Mouse (Mus musculus): Measurements from ENCODE around the gene Irf2bp1. TPM values are rescaled to one million over a fixed set of nuclear protein-coding genes. Genes with fewer than 3 reads are reported as not detected.

Gene Irf2bp1
- polyA plus RNA-seq, 1 experiment from 2014 or later, result 29.7 TPM

DNA sequence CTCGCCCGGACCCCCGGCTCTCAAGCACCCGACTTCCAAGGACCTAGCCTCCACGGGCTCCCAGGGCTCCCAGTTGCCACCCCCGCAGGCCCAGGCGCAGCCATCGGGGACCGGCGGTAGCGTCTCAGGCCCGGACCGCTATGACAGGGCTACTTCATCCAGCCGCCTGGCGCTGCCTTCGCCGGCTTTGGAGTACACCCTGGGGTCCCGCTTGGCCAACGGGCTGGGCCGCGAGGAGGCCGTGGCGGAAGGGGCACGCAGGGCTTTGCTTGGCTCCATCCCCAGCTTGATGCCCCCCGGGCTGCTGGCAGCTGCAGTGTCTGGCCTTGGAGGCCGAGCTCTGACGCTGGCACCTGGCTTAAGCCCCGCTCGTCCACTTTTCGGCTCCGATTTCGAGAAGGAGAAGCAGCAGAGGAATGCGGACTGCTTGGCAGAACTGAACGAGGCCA lies 811 bp downstream of the Irf2bp1 start:
- H3K27ac ChIP-seq (ENCODE audit: low read depth, low read length), result peak overlapping the region; percentile 89

GRCm38 (mm10) chr7:19005417-19006121 lies 1.7 kb downstream of the Irf2bp1 start:
- Histone ChIP-seq H3K4me1 (ENCODE audit: control insufficient read depth, insufficient read depth, low read length) (peaks cover 28% of the 10 kb centered on the region), H3K4me3 (ENCODE audit: low read depth, low read length) (peak overlapping the region; percentile 86; the same call in 1 of the 2 replicates), H3K4me2 (ENCODE audit: low read depth, low read length) (peak overlapping the region; percentile 98), H3K36me3 (ENCODE audit: control insufficient read depth, insufficient read depth, low read length) (peaks cover 11% of the 10 kb centered on the region), H3K27me3 (ENCODE audit: control insufficient read depth, insufficient read depth, low read length) (no peaks in the 10 kb centered on the region), H3K9me3 (ENCODE audit: control insufficient read depth, low read length) (no peaks in the 10 kb centered on the region), H3K9ac (replicated peaks; ENCODE audit: low read depth, low read length) (no peak overlapping the region), H3K27ac (ENCODE audit: low read depth, low read length) (no peak overlapping the region)
- no peak for ATAC-seq (ENCODE audit: low read depth)
- WGBS, result 78% methylated on average over 34 of the region's 34 CpGs

More for the DNA sequence above, 811 bp downstream of the Irf2bp1 start:
- Histone ChIP-seq H3K9me3 (ENCODE audit: control insufficient read depth, low read length) (no peaks in the 10 kb centered on the region), H3K9ac (replicated peaks; ENCODE audit: low read depth, low read length) (peak overlapping the region; percentile 86), H3K27me3 (ENCODE audit: control insufficient read depth, insufficient read depth, low read length) (no peaks in the 10 kb centered on the region), H3K4me2 (ENCODE audit: low read depth, low read length) (peak overlapping the region; percentile 98), H3K36me3 (ENCODE audit: control insufficient read depth, insufficient read depth, low read length) (peaks cover 11% of the 10 kb centered on the region), H3K4me3 (ENCODE audit: low read depth, low read length) (peak overlapping the region; percentile 86), H3K4me1 (ENCODE audit: control insufficient read depth, insufficient read depth, low read length) (peaks cover 28% of the 10 kb centered on the region)
- peak; percentile 4; the same call in 1 of the 2 replicates for ATAC-seq (ENCODE audit: low read depth)
- 6% methylated on average over 32 of the region's 34 CpGs for WGBS

- Histone ChIP-seq H3K36me3 (ENCODE audit: control insufficient read depth, insufficient read depth, low read length) (peaks cover 11% of the 10 kb centered on the region), H3K9me3 (ENCODE audit: control insufficient read depth, low read length) (no peaks in the 10 kb centered on the region), H3K4me3 (ENCODE audit: low read depth, low read length) (no peak overlapping the region), H3K27ac (ENCODE audit: low read depth, low read length) (no peak overlapping the region), H3K9ac (replicated peaks; ENCODE audit: low read depth, low read length) (no peak overlapping the region), H3K4me1 (ENCODE audit: control insufficient read depth, insufficient read depth, low read length) (peaks cover 24% of the 10 kb centered on the region), H3K4me2 (ENCODE audit: low read depth, low read length) (peak overlapping the region; percentile 20; the same call in 1 of the 2 replicates), H3K27me3 (ENCODE audit: control insufficient read depth, insufficient read depth, low read length) (no peaks in the 10 kb centered on the region)
- WGBS, result 8% methylated on average over 12 of the region's 12 CpGs
- no peak; the same call in 1 of the 2 replicates for ATAC-seq (ENCODE audit: low read depth)
Observed at GRCm38 (mm10) chr7:19006476-19006875, 2.6 kb downstream of the Irf2bp1 start.

DNA sequence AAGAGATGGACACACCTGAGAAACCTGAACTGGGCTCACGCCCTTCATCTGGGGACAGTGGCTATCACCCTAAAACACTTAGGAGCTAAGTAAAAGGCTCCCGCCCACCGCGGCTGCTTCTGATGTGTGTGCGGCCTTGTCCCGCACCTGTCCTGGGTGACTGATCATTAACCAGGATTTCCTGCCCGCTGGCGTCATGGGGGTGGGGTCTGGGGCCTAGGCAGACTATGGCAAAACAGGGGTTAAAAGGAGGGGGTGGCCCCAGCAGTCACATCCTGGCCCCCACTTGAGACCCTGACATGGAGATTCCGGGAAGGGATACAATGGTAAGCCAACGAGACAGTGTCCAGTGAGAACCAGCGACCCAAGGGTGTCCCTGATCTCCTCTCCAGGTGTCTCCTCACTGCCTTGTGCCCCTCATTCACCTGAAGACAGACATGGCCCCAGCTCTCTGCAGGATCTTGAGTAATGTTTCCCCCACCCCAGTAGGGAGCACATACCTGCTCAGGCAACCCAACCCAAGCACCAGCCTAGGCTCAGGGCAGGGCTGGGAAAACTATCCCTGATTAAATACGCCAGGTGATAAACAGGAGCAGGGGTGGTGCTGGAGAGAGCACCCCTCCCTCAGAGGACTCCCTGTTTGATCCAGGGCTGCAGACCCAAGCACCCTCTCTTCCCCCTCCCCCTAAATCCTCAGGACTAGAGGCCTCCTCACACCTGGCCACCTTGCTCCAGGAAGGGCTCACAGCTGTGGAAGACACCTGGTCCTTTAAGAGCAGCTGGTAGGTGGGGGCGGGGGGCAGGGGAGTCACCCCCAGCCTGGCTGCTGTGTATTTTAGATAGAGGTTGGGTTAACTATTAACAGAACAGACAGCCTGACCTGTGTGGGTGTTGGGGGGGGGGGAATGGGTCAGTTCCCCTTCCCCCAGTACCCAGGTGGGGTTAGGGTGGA lies 3.5 kb downstream of the Irf2bp1 start:
- ATAC-seq (ENCODE audit: low read depth), result no peak
- H3K9me3 ChIP-seq (ENCODE audit: control insufficient read depth, low read length), result no peaks in the 10 kb centered on the region
- H3K27me3 ChIP-seq (ENCODE audit: control insufficient read depth, insufficient read depth, low read length), result no peaks in the 10 kb centered on the region
- peaks cover 29% of the 10 kb centered on the region for H3K4me1 ChIP-seq (ENCODE audit: control insufficient read depth, insufficient read depth, low read length)
- no peak overlapping the region for H3K9ac ChIP-seq (replicated peaks; ENCODE audit: low read depth, low read length)
- no peak overlapping the region for H3K4me3 ChIP-seq (ENCODE audit: low read depth, low read length)
- WGBS, result 77% methylated on average over 13 of the region's 13 CpGs
- H3K36me3 ChIP-seq (ENCODE audit: control insufficient read depth, insufficient read depth, low read length), result peaks cover 11% of the 10 kb centered on the region
- H3K4me2 ChIP-seq (ENCODE audit: low read depth, low read length), result no peak overlapping the region
- H3K27ac ChIP-seq (ENCODE audit: low read depth, low read length), result no peak overlapping the region

DNA sequence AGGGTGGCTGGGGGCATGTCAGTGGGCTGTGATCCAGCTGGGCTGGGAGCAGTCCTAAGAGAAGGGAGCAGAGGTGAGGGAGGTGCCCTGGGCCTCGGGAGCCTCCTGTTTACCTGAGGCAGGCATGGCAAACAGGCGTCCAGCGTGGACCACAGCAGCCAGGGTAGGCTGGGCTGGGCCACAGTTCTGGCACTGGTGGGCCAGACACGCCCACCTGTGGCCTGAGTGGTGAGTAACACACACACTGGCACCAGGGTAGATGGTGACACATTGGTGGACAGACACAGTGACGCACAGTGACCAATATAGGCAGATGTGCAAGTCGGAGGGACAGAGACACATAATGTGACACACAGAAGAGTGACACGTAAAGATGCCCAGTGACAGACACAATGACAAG lies 6.7 kb downstream of the Irf2bp1 start:
- 84% methylated on average over 7 of the region's 7 CpGs for WGBS

DNA sequence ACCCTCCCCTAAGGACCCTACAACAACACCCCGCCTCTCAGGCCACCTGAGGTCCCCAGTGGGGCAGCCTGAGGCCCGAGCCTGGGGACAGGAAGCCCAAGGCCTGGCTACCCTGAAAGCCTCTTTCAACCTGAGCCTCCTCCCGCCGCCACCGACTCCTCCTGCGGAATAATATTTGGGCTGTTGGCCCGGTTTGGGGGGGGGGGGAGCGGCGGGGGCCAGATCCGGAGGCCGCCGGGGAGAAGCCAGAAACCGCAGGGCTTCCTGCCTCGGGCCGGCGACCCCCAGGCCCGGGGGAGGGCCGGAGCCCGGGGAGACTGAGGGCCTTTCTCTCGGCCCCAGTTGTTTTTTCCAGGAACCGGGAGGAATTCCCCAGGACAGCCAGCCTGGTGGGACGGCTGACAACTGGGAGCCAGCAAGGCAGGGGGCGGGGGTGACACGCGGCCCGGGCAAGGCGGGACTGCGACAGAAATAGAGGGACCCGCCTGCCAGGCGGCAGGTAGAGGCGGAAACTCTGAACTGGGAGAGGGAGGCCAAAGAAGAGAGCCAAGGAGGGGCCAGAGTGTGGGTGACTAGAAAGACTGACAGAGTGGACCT lies 8.3 kb downstream of the Irf2bp1 start:
- Histone ChIP-seq H3K4me2 (ENCODE audit: low read depth, low read length) (peak overlapping the region; percentile 41), H3K4me3 (ENCODE audit: low read depth, low read length) (peak overlapping the region; percentile 5; the same call in 1 of the 2 replicates), H3K9me3 (ENCODE audit: control insufficient read depth, low read length) (no peaks in the 10 kb centered on the region), H3K9ac (replicated peaks; ENCODE audit: low read depth, low read length) (peak overlapping the region; percentile 25; the same call in 1 of the 2 replicates), H3K4me1 (ENCODE audit: control insufficient read depth, insufficient read depth, low read length) (0 out of 2 replicates have a peak, but pooled peaks cover 7% of the 10 kb centered on the region), H3K36me3 (ENCODE audit: control insufficient read depth, insufficient read depth, low read length) (0 out of 2 replicates have a peak, but pooled peaks cover 4% of the 10 kb centered on the region), H3K27ac (ENCODE audit: low read depth, low read length) (no peak overlapping the region), H3K27me3 (ENCODE audit: control insufficient read depth, insufficient read depth, low read length) (no peaks in the 10 kb centered on the region)
- 6% methylated on average over 26 of the region's 31 CpGs for WGBS
- ATAC-seq (ENCODE audit: low read depth), result no peak

More for the DNA sequence above, 6.7 kb downstream of the Irf2bp1 start:
- peaks cover 19% of the 10 kb centered on the region for H3K4me1 ChIP-seq (ENCODE audit: control insufficient read depth, insufficient read depth, low read length)
- H3K4me3 ChIP-seq (ENCODE audit: low read depth, low read length), result no peak overlapping the region
- H3K9me3 ChIP-seq (ENCODE audit: control insufficient read depth, low read length), result no peaks in the 10 kb centered on the region
- H3K36me3 ChIP-seq (ENCODE audit: control insufficient read depth, insufficient read depth, low read length), result peaks cover 8% of the 10 kb centered on the region
- H3K4me2 ChIP-seq (ENCODE audit: low read depth, low read length), result no peak overlapping the region
- H3K27ac ChIP-seq (ENCODE audit: low read depth, low read length), result no peak overlapping the region
- H3K27me3 ChIP-seq (ENCODE audit: control insufficient read depth, insufficient read depth, low read length), result no peaks in the 10 kb centered on the region
- no peak for ATAC-seq (ENCODE audit: low read depth)
- H3K9ac ChIP-seq (replicated peaks; ENCODE audit: low read depth, low read length), result no peak overlapping the region

- no peak overlapping the region for H3K27ac ChIP-seq (ENCODE audit: low read depth, low read length)
- H3K27me3 ChIP-seq (ENCODE audit: control insufficient read depth, insufficient read depth, low read length), result no peaks in the 10 kb centered on the region
- H3K9ac ChIP-seq (replicated peaks; ENCODE audit: low read depth, low read length), result no peak overlapping the region
- no peak for ATAC-seq (ENCODE audit: low read depth)
- no peaks in the 10 kb centered on the region for H3K9me3 ChIP-seq (ENCODE audit: control insufficient read depth, low read length)
- no peaks in the 10 kb centered on the region for H3K36me3 ChIP-seq (ENCODE audit: control insufficient read depth, insufficient read depth, low read length)
- H3K4me2 ChIP-seq (ENCODE audit: low read depth, low read length), result no peak overlapping the region
- 54% methylated on average over 2 of the region's 2 CpGs for WGBS
- no peak overlapping the region for H3K4me3 ChIP-seq (ENCODE audit: low read depth, low read length)
- 0 out of 2 replicates have a peak, but pooled peaks cover 7% of the 10 kb centered on the region for H3K4me1 ChIP-seq (ENCODE audit: control insufficient read depth, insufficient read depth, low read length)
Observed at GRCm38 (mm10) chr7:19012882-19013281, 9.0 kb downstream of the Irf2bp1 start.

DNA sequence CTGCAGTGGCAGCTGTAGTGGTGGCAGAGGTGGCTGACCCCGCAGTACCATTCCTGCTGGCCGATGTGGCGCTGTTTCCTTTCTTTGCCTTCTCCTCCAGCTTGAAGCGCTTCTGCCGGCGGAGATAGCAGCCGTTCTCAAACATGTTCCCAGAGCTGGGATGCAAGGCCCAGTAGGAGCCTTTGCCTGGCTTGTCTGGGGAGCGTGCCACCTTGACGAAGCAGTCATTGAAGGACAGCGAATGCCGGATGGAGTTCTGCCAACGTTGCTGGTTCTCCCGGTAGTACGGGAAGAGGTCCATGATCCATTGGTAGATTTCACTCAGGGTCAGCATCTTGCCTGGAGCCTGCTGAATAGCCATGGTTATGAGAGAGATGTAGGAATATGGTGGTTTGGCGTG lies 10.6 kb downstream of the Irf2bp1 start:
- H3K27ac ChIP-seq (ENCODE audit: low read depth, low read length), result no peak overlapping the region
- H3K4me2 ChIP-seq (ENCODE audit: low read depth, low read length), result no peak overlapping the region
- no peaks in the 10 kb centered on the region for H3K36me3 ChIP-seq (ENCODE audit: control insufficient read depth, insufficient read depth, low read length)
- ATAC-seq (ENCODE audit: low read depth), result no peak
- 71% methylated on average over 15 of the region's 15 CpGs for WGBS
- H3K4me3 ChIP-seq (ENCODE audit: low read depth, low read length), result no peak overlapping the region
- no peaks in the 10 kb centered on the region for H3K27me3 ChIP-seq (ENCODE audit: control insufficient read depth, insufficient read depth, low read length)
- H3K9me3 ChIP-seq (ENCODE audit: control insufficient read depth, low read length), result no peaks in the 10 kb centered on the region
- H3K9ac ChIP-seq (replicated peaks; ENCODE audit: low read depth, low read length), result no peak overlapping the region
- 0 out of 2 replicates have a peak, but pooled peaks cover 7% of the 10 kb centered on the region for H3K4me1 ChIP-seq (ENCODE audit: control insufficient read depth, insufficient read depth, low read length)

All from neural tube, embryonic 14.5 days (tissue).